Mouse (Mus musculus): ENCODE measurements around the gene Cdiptos. TPM values are rescaled to one million over a fixed set of nuclear protein-coding genes. Genes with fewer than 3 reads are reported as not detected.

Gene Cdiptos
- total RNA-seq, 1 experiment from 2014 or later: 1.0 TPM

DNA sequence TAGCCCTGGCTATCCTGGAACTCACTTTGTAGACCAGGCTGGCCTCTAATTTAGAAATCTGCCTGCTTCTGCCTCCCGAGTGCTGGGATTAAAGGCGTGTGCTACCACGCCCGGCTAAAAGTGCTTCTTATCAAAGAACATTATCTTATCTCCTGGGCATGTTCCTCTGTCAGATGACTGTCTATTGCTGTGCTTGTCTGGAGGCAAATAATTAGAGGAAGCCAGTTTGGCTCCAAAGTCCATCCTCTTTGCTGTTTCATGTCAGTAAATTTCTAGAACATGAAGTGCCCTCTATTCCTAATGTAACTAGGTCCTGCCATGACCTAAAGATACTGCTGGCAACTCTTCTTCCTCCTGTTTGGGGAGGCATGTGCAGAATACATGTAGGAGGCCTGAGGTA lies 6.2 kb upstream of the Cdiptos start:
- no peak for ATAC-seq (replicated peaks; ENCODE audit: low read depth, poor library complexity, severe bottlenecking)

DNA sequence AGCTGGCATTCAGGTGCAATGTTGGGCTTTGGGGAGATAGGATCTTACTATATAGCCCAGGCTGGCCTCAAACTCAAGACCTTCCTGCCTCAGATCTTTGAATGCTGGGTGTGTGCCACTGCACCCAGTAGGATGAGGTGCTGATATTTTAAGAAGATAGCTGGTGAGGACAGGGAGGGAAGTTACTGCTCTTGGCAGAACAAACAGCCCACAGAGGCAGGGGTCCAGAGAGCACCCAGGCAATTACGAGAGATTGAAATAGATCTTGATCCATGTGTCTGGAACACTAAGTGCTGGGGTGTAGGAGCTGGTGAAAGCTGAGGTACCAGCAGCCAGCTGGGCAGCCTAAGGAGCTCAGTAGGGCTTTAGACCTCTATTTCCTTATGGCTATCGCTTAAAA lies 5.7 kb upstream of the Cdiptos start:
- no peak for ATAC-seq (replicated peaks; ENCODE audit: low read depth, poor library complexity, severe bottlenecking)

DNA sequence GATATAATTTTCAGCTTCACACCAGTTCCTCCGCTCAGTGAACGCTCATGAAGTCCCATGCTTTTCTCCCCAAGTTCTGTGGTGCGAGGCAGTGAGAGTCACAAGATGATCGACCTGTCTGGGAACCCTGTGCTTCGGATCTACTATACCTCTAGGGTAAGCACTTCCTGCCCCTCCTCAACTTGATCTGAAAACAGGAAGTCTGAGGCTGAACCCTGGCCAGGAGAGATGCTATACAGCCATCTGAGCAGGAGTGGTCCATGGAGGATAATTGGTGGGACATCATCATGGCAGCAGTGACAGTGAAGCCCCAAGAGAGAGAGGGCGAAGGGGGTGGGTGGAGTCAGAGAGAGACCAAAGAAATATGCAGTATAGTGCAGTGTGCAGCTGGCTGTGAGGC lies 2.9 kb upstream of the Cdiptos start:
- no peak for ATAC-seq (replicated peaks; ENCODE audit: low read depth, poor library complexity, severe bottlenecking)

GRCm38 (mm10) chr7:126976878-126977459 lies 1.1 kb upstream of the Cdiptos start:
- ATAC-seq (replicated peaks; ENCODE audit: low read depth, poor library complexity, severe bottlenecking): no peak

DNA sequence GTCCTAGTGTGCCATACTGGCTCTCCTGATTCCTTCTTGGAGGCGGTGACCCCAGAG lies 177 bp downstream of the Cdiptos start, which contains the start of gene Cdipt:
Gene Cdipt, plus strand, starts transcription at position 22 of the 57 bp plus-strand sequence.
- ATAC-seq (replicated peaks; ENCODE audit: low read depth, poor library complexity, severe bottlenecking): no peak

- 0 out of 2 replicates have a peak, but pooled peaks have one; percentile 31 for ATAC-seq (replicated peaks; ENCODE audit: low read depth, poor library complexity, severe bottlenecking)
These were observed 405 bp downstream of the Cdiptos start for GRCm38 (mm10) chr7:126975493-126975892.

GRCm38 (mm10) chr7:126967361-126967760 lies 8.5 kb downstream of the Cdiptos start:
- ATAC-seq (replicated peaks; ENCODE audit: low read depth, poor library complexity, severe bottlenecking): no peak

DNA sequence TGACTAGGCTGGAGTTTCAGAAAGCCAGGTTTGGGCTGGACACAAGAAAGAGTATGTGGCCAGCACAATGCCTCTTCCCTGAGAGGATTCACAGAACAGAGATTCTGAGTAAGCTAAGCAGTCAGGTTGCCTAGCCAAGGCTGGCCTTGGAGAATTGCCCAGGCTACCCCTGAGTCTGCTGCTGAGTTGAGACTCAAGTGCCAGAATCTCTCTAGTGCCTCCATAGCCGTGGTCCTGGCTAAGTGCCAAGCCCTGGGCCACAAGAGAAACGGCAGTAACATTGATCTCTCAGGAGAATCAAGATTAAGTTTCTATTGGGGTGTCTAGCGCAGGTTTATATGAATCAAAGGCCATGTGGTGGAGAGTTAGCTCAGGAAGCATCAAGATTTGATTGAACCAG lies 10.3 kb downstream of the Cdiptos start:
- no peak for ATAC-seq (replicated peaks; ENCODE audit: low read depth, poor library complexity, severe bottlenecking)

DNA sequence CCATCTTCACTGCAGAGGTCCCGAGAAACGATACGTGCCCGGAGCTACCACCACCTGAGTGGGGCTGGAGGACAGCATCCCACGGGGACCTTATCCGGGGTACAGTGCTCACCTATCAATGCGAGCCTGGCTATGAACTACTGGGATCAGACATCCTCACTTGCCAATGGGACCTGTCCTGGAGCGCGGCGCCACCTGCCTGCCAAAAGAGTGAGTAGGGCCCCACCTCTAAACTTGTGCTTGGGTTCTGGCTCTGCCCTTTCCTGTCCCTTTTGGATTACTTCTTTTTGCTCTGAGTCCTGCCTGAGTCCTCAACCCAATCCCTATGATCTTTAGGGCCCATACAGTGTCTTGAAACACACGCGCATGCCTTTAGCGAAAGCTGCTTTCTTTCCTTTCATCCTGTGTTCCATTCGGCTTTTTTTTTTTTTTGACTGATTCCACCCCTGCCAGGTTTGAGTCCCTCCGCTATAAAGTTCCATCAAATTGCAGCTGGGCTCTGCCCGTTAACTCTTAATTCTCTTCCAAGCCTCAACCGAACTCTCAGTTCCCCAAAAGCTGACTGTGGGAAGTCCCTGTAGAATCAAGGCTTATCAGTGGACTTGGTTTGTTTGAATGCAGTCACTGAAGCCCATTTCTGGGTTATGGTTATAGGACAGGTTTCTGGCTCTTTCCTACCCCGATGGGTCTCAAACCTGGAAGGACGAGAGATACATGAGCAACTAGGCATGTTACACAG lies 12.2 kb downstream of the Cdiptos start:
- ATAC-seq (replicated peaks; ENCODE audit: low read depth, poor library complexity, severe bottlenecking): peak; percentile 40; the same call in 1 of the 2 replicates

DNA sequence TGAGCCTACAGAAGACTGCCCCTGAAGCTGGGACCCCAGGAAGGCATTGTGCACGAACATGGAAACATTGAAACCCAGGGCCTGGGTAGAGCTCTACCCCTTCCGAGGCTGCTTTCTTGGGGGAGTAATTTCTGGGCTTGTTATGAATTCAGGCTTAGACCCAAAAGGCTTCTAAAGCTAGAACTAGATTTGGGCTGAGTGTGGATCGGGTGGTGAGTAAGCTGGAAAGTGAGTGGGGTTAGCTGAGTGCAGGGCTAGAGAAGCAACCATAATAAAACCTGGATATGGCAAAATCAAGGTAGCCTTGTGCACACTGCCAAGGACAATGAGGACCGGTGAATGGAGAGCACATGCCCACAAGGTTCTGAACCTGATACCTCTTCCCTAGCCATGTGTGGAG lies 13.9 kb downstream of the Cdiptos start:
- no peak for ATAC-seq (replicated peaks; ENCODE audit: low read depth, poor library complexity, severe bottlenecking)

- ATAC-seq (replicated peaks; ENCODE audit: low read depth, poor library complexity, severe bottlenecking): no peak
These were observed 14.8 kb downstream of the Cdiptos start for GRCm38 (mm10) chr7:126961095-126961494.

DNA sequence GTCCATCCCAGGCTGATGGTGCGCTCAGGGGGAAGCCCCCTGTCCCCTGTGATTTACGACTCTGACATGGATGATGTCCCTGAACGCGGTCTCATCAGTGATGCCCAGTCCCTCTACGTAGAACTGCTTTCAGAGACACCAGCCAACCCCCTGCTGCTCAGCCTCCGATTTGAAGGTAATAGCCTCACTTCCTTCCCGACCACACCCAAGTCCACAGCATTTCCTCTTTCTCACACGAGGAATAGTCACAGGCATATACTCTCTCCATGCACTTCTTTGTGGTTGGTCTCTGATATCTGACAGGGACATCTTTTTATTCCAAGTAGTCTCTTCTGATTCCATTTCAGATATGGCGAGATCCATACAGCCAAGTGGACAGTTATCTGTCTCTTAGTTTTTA lies 16.1 kb downstream of the Cdiptos start:
- ATAC-seq (replicated peaks; ENCODE audit: low read depth, poor library complexity, severe bottlenecking): peak; percentile 36; the same call in 1 of the 2 replicates

- ATAC-seq (replicated peaks; ENCODE audit: low read depth, poor library complexity, severe bottlenecking): no peak
These were observed 20.8 kb downstream of the Cdiptos start for GRCm38 (mm10) chr7:126955125-126955524.

DNA sequence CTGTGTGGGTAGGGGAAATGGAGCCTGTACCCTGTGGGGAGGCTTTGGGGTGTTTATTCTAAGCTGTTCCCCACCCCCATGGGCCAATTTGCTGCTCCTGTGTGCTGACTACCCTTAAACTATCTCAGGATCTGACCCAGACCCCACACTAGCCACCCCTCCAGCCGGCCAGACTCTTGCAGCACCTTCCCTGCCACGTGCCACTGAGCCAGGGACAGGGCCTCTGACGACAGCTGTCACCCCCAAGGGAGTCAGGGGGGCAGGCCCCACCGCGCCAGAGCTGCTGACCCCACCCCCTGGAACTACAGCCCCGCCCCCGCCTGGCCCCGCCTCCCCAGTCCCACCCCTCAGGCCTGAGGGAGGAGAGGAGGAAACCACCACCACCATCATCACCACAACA lies 23.3 kb downstream of the Cdiptos start:
- ATAC-seq (replicated peaks; ENCODE audit: low read depth, poor library complexity, severe bottlenecking): no peak

DNA sequence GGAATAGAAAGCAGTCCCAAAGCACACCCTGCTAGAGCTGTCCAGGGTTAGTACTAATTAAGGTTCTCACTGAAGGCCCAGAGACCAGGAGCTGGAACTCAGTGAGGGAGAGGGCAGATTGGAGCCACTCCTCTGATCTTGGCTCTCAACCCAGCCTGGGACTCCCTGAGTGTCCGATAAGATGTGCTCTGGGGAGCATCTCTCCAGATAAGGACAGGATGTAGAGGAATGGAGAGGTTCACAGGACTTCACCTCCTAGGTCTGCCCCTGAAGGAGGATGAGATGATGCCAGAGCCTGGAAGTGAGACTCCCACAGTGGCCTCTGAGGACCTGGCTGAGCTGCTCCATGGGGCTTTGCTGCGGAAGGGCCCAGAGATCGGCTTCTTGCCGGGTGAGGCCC lies 24.2 kb downstream of the Cdiptos start:
- ATAC-seq (replicated peaks; ENCODE audit: low read depth, poor library complexity, severe bottlenecking): no peak

GRCm38 (mm10) chr7:126950647-126951615 lies 25.0 kb downstream of the Cdiptos start:
- no peak for ATAC-seq (replicated peaks; ENCODE audit: low read depth, poor library complexity, severe bottlenecking)

- peak; percentile 87 for ATAC-seq (replicated peaks; ENCODE audit: low read depth, poor library complexity, severe bottlenecking)
These were observed 25.9 kb downstream of the Cdiptos start, which contains the start of gene Sez6l2 for GRCm38 (mm10) chr7:126949793-126950646. Gene Sez6l2 (plus strand): TSS chr7:126950563.

DNA sequence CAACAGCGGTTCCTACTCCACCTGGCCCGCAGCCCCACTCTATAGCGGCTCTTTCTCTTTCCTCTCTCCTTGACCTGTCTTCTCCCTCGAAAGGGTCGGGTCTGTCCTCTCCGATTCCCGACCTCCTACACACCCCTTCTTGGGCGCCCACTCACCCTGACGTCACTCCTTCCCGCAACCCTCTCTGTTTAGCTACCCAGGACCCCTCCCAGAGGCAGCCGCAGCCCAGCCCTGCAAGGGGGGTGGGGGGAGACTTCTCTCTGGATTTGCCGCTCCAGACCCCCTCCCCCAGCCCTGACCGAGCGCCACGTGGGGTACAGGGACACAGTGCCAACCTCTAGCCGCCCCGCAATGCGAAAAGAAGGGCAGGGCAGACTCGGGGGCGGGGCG lies 26.5 kb downstream of the Cdiptos start, which contains the start of gene Asphd1:
Gene Asphd1, minus strand, starts transcription at position 180 of the 390 bp plus-strand sequence.
- ATAC-seq (replicated peaks; ENCODE audit: low read depth, poor library complexity, severe bottlenecking): no peak

- no peak for ATAC-seq (replicated peaks; ENCODE audit: low read depth, poor library complexity, severe bottlenecking)
These were observed 27.3 kb downstream of the Cdiptos start for GRCm38 (mm10) chr7:126948626-126949025.

- peak; percentile 46; the same call in 1 of the 2 replicates for ATAC-seq (replicated peaks; ENCODE audit: low read depth, poor library complexity, severe bottlenecking)
These were observed 29.4 kb downstream of the Cdiptos start for GRCm38 (mm10) chr7:126946530-126946929.
